Mouse (Mus musculus): ENCODE data around the gene Habp2. TPM values are rescaled to one million over a fixed set of nuclear protein-coding genes. Genes with fewer than 3 reads are reported as not detected.

The Habp2 gene
- polyA plus RNA-seq, 1 experiment from 2014 or later: 1.9 TPM

DNA sequence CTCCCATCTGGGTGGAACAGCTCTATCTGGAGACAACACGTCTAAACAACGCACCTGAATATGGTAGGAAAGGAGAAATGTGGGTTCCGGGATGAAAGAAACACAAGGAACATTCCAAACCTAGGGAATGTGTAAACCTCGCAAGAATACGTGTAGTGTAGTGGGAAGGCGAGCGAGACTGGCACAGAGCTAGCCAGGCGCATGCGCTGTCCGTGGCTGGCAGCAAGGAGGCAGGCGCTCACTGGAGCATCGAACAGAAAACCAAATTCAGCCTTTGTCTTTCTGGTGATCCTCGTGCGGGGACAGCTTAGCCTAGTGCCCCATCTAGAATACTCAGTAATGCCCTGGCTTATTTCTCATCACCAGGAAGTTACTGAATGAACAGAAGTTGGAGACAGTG lies 23.2 kb upstream of the Habp2 start:
- H3K27ac ChIP-seq (ENCODE audit: low read depth, low read length): no peak overlapping the region
- no peak overlapping the region for H3K9ac ChIP-seq (ENCODE audit: low read depth, low read length)
- ATAC-seq (replicated peaks; ENCODE audit: insufficient number of reproducible peaks, low FRiP score, low TSS enrichment): no peak
- H3K4me3 ChIP-seq (ENCODE audit: low read depth, low read length): no peak overlapping the region
- H3K36me3 ChIP-seq (ENCODE audit: control insufficient read depth, insufficient read depth, low read length): no peaks in the 10 kb centered on the region
- WGBS (ENCODE audit: insufficient replicate concordance): 73% methylated on average over 14 of the region's 14 CpGs
- H3K27me3 ChIP-seq (ENCODE audit: control insufficient read depth, insufficient read depth, low read length): no peaks in the 10 kb centered on the region
- no peaks in the 10 kb centered on the region for H3K9me3 ChIP-seq (replicated peaks; ENCODE audit: control insufficient read depth, low read length)
- H3K4me1 ChIP-seq (ENCODE audit: control insufficient read depth, insufficient read depth, low read length): peaks cover 3% of the 10 kb centered on the region; the same call in 1 of the 2 replicates
- H3K4me2 ChIP-seq: no peak overlapping the region

DNA sequence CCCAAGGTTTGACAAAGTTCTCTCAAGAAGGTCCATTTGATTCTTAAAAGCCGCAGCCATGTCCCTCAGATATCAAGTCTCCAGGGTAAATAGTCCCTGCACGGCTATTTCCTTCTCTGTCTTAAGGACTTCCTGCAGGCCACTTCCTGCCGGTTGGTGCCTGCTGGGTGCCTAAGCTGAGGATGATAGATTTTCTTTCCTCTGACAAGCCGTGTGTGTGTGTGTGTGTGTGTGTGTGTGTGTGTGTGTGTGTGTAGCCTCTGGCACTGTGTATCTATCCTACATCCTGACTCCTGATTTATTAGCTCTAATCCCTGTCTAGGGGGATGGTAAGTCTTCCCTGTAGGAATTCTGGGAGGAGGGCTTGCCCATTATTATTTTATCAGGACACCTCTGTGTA lies 22.8 kb upstream of the Habp2 start:
- WGBS (ENCODE audit: insufficient replicate concordance): 43% methylated on average over 4 of the region's 4 CpGs
- Histone ChIP-seq H3K9me3 (replicated peaks; ENCODE audit: control insufficient read depth, low read length) (no peaks in the 10 kb centered on the region), H3K4me2 (no peak overlapping the region), H3K27ac (ENCODE audit: low read depth, low read length) (no peak overlapping the region), H3K4me1 (ENCODE audit: control insufficient read depth, insufficient read depth, low read length) (peaks cover 3% of the 10 kb centered on the region; the same call in 1 of the 2 replicates), H3K27me3 (ENCODE audit: control insufficient read depth, insufficient read depth, low read length) (no peaks in the 10 kb centered on the region), H3K36me3 (ENCODE audit: control insufficient read depth, insufficient read depth, low read length) (no peaks in the 10 kb centered on the region), H3K9ac (ENCODE audit: low read depth, low read length) (no peak overlapping the region), H3K4me3 (ENCODE audit: low read depth, low read length) (no peak overlapping the region)
- no peak for ATAC-seq (replicated peaks; ENCODE audit: insufficient number of reproducible peaks, low FRiP score, low TSS enrichment)

- peaks cover 3% of the 10 kb centered on the region; the same call in 1 of the 2 replicates for H3K4me1 ChIP-seq (ENCODE audit: control insufficient read depth, insufficient read depth, low read length)
- ATAC-seq (replicated peaks; ENCODE audit: insufficient number of reproducible peaks, low FRiP score, low TSS enrichment): peak; percentile 43
- 37% methylated on average over 5 of the region's 5 CpGs for WGBS (ENCODE audit: insufficient replicate concordance)
- no peak overlapping the region for H3K27ac ChIP-seq (ENCODE audit: low read depth, low read length)
- no peak overlapping the region for H3K4me2 ChIP-seq
- no peaks in the 10 kb centered on the region for H3K36me3 ChIP-seq (ENCODE audit: control insufficient read depth, insufficient read depth, low read length)
- H3K9me3 ChIP-seq (replicated peaks; ENCODE audit: control insufficient read depth, low read length): no peaks in the 10 kb centered on the region
- H3K27me3 ChIP-seq (ENCODE audit: control insufficient read depth, insufficient read depth, low read length): no peaks in the 10 kb centered on the region
- H3K4me3 ChIP-seq (ENCODE audit: low read depth, low read length): no peak overlapping the region
- no peak overlapping the region for H3K9ac ChIP-seq (ENCODE audit: low read depth, low read length)
These were observed 21.8 kb upstream of the Habp2 start for GRCm38 (mm10) chr19:56265149-56265548.

- no peak overlapping the region for H3K27ac ChIP-seq (ENCODE audit: low read depth, low read length)
- H3K36me3 ChIP-seq (ENCODE audit: control insufficient read depth, insufficient read depth, low read length): no peaks in the 10 kb centered on the region
- no peak overlapping the region for H3K9ac ChIP-seq (ENCODE audit: low read depth, low read length)
- H3K4me1 ChIP-seq (ENCODE audit: control insufficient read depth, insufficient read depth, low read length): no peaks in the 10 kb centered on the region
- ATAC-seq (replicated peaks; ENCODE audit: insufficient number of reproducible peaks, low FRiP score, low TSS enrichment): no peak
- H3K9me3 ChIP-seq (replicated peaks; ENCODE audit: control insufficient read depth, low read length): no peaks in the 10 kb centered on the region
- 81% methylated on average over 8 of the region's 8 CpGs for WGBS (ENCODE audit: insufficient replicate concordance)
- 0 out of 2 replicates have a peak, but pooled peaks cover 2% of the 10 kb centered on the region for H3K27me3 ChIP-seq (ENCODE audit: control insufficient read depth, insufficient read depth, low read length)
- H3K4me3 ChIP-seq (ENCODE audit: low read depth, low read length): no peak overlapping the region
- H3K4me2 ChIP-seq: no peak overlapping the region
These were observed 14.9 kb upstream of the Habp2 start for GRCm38 (mm10) chr19:56272081-56272480.

DNA sequence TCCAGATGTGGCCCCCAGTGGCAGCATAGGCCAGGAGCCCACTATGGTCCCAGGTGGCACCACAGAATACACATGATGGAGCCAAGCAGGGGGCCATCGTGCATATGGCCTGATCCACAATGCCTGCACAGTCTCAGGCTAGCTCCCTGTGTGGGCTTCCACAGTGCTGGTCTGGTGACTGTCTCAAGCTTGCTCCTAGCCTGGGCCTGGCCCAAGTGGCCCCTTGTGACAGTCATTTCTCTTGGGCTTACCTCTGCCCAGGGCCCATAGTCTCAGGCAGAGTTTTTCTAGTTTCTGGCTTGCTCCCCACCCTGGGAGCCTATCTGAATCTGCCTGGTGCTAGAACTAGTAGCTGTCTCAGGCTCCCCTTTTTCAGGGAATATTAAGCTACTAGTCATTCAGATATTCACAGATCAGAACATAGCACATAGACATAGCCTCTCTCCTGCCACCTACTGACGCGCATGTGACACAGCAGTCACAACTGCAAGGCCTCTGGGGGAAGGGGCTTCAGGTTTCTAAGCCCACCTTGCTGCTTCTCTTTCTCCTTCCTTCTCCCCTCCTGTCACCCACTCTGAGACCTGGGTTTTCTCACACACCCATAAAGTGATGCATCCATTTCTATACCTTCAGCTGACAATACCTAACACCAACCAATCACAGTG lies 9.7 kb upstream of the Habp2 start:
- H3K4me1 ChIP-seq (ENCODE audit: control insufficient read depth, insufficient read depth, low read length): no peaks in the 10 kb centered on the region
- no peaks in the 10 kb centered on the region for H3K36me3 ChIP-seq (ENCODE audit: control insufficient read depth, insufficient read depth, low read length)
- no peaks in the 10 kb centered on the region for H3K9me3 ChIP-seq (replicated peaks; ENCODE audit: control insufficient read depth, low read length)
- H3K27me3 ChIP-seq (ENCODE audit: control insufficient read depth, insufficient read depth, low read length): no peaks in the 10 kb centered on the region
- no peak overlapping the region for H3K9ac ChIP-seq (ENCODE audit: low read depth, low read length)
- H3K27ac ChIP-seq (ENCODE audit: low read depth, low read length): no peak overlapping the region
- no peak for ATAC-seq (replicated peaks; ENCODE audit: insufficient number of reproducible peaks, low FRiP score, low TSS enrichment)
- no peak overlapping the region for H3K4me2 ChIP-seq
- H3K4me3 ChIP-seq (ENCODE audit: low read depth, low read length): no peak overlapping the region
- WGBS (ENCODE audit: insufficient replicate concordance): 55% methylated on average over 3 of the region's 3 CpGs

- no peak overlapping the region for H3K4me2 ChIP-seq
- ATAC-seq (replicated peaks; ENCODE audit: insufficient number of reproducible peaks, low FRiP score, low TSS enrichment): no peak
- no peaks in the 10 kb centered on the region for H3K4me1 ChIP-seq (ENCODE audit: control insufficient read depth, insufficient read depth, low read length)
- H3K36me3 ChIP-seq (ENCODE audit: control insufficient read depth, insufficient read depth, low read length): no peaks in the 10 kb centered on the region
- H3K9me3 ChIP-seq (replicated peaks; ENCODE audit: control insufficient read depth, low read length): no peaks in the 10 kb centered on the region
- H3K9ac ChIP-seq (ENCODE audit: low read depth, low read length): no peak overlapping the region
- no peak overlapping the region for H3K27ac ChIP-seq (ENCODE audit: low read depth, low read length)
- H3K27me3 ChIP-seq (ENCODE audit: control insufficient read depth, insufficient read depth, low read length): no peaks in the 10 kb centered on the region
- H3K4me3 ChIP-seq (ENCODE audit: low read depth, low read length): no peak overlapping the region
- WGBS (ENCODE audit: insufficient replicate concordance): 58% methylated on average over 4 of the region's 4 CpGs
These were observed 9.0 kb upstream of the Habp2 start for GRCm38 (mm10) chr19:56277951-56278350.

DNA sequence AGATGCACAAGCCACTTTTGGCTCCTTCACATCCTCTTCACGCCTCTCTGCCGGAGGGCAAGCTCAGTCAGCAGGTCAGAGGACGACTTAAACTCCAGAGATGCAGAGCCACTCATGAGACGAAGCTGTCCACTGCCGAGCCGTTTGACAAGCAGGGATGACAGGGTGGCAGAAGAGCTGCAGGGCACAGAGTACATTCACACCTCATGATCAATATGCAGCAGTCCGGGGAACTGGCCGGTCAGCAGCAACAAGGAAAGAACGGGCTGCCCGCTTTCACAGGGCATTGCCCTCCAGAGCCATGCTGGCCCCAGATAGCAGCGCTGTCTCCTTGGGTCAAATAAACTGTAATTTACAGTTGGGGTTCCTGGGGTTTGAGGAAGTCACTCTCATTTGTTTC lies 8.6 kb upstream of the Habp2 start:
- no peak for ATAC-seq (replicated peaks; ENCODE audit: insufficient number of reproducible peaks, low FRiP score, low TSS enrichment)
- H3K9me3 ChIP-seq (replicated peaks; ENCODE audit: control insufficient read depth, low read length): no peaks in the 10 kb centered on the region
- H3K36me3 ChIP-seq (ENCODE audit: control insufficient read depth, insufficient read depth, low read length): no peaks in the 10 kb centered on the region
- H3K27ac ChIP-seq (ENCODE audit: low read depth, low read length): no peak overlapping the region
- H3K4me1 ChIP-seq (ENCODE audit: control insufficient read depth, insufficient read depth, low read length): no peaks in the 10 kb centered on the region
- H3K4me2 ChIP-seq: no peak overlapping the region
- no peak overlapping the region for H3K4me3 ChIP-seq (ENCODE audit: low read depth, low read length)
- H3K9ac ChIP-seq (ENCODE audit: low read depth, low read length): no peak overlapping the region
- H3K27me3 ChIP-seq (ENCODE audit: control insufficient read depth, insufficient read depth, low read length): no peaks in the 10 kb centered on the region
- WGBS (ENCODE audit: insufficient replicate concordance): 70% methylated on average over 11 of the region's 11 CpGs

GRCm38 (mm10) chr19:56285222-56285621 lies 1.7 kb upstream of the Habp2 start:
- H3K27ac ChIP-seq (ENCODE audit: low read depth, low read length): no peak overlapping the region
- H3K27me3 ChIP-seq (ENCODE audit: control insufficient read depth, insufficient read depth, low read length): no peaks in the 10 kb centered on the region
- no peak overlapping the region for H3K4me3 ChIP-seq (ENCODE audit: low read depth, low read length)
- no peaks in the 10 kb centered on the region for H3K9me3 ChIP-seq (replicated peaks; ENCODE audit: control insufficient read depth, low read length)
- no peak for ATAC-seq (replicated peaks; ENCODE audit: insufficient number of reproducible peaks, low FRiP score, low TSS enrichment)
- WGBS (ENCODE audit: insufficient replicate concordance): 44% methylated on average over 4 of the region's 4 CpGs
- no peak overlapping the region for H3K9ac ChIP-seq (ENCODE audit: low read depth, low read length)
- no peaks in the 10 kb centered on the region for H3K4me1 ChIP-seq (ENCODE audit: control insufficient read depth, insufficient read depth, low read length)
- H3K4me2 ChIP-seq: no peak overlapping the region
- no peaks in the 10 kb centered on the region for H3K36me3 ChIP-seq (ENCODE audit: control insufficient read depth, insufficient read depth, low read length)

Measured in heart, embryonic 11.5 days (tissue).